Mouse (Mus musculus): ENCODE measurements around the gene Gspt1. TPM values are rescaled to one million over a fixed set of nuclear protein-coding genes. Genes with fewer than 3 reads are reported as not detected.
"Not testable (repeated sequence)": the region's sequence is repeated elsewhere in the genome, so short reads cannot be mapped to it uniquely, and the experiment has no call there.

Gspt1 gene
- 47.8 and 48.4 TPM in 2 replicates for polyA plus RNA-seq (2015; fragmentation: Nextera tagmentation; extraction: Ambion mirVana)

DNA sequence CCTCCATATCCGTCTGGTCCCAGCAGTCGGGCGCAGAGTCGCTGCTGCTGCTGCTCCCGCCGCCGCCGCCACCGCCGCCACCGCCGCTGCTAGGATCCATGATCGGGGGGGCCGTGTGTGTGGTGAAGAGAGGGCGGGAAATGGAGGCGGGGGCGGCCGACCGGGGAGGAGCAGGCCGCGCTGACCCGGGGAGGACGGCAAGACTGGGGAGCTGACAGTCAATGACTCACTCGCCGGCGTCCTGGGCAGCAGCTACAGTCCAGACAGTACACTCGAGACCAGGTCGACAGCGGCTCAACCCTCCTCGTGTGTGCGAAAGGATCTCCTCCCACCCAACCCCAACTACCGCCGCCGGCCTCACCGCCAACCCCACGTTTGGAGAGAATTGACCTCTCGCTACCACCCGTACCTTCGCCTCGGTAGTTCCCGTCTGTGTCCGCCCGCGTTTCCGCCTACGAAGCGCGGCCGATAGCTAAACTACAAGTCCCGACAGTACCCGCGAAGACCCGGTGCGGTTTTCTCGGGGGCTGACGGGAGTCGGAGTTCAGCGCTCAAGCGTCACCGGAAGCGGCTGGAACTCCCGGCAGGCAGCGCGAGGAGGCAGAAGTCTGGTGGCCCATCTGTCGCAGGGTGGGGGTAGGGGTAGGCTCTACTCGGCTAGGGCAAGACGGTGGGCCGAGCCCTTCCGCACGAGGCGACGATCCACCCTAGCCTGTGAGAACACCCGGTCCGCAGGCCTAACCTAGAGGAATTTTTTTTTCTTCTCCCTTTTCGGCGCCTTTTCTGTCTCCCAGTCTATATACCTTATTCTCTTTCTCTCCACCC, at the start of gene Gspt1:
Gene Gspt1 (minus strand): TSS at position 428 of the 825 bp plus-strand sequence.
- Histone ChIP-seq H3K27ac (replicated peaks) (peak within 1 kb of the TSS; percentile 97), H3K9ac (peak within 1 kb of the TSS; percentile 99), H3K4me1 (peaks cover 23% of the 10 kb centered on the region), H3K27me3 (replicated peaks) (no peaks in the 10 kb centered on the region), H3K4me3 (peak within 1 kb of the TSS; percentile 76), H3K36me3 (no peaks in the 10 kb centered on the region), H3K9me3 (no peaks in the 10 kb centered on the region), H3K4me2 (peak within 1 kb of the TSS; percentile 79)
- peak; percentile 89 for ATAC-seq (ENCODE audit: extremely low read depth, insufficient number of reproducible peaks, low FRiP score, low TSS enrichment)
- under 1% methylated on average over 76 of the region's 76 CpGs for WGBS

DNA sequence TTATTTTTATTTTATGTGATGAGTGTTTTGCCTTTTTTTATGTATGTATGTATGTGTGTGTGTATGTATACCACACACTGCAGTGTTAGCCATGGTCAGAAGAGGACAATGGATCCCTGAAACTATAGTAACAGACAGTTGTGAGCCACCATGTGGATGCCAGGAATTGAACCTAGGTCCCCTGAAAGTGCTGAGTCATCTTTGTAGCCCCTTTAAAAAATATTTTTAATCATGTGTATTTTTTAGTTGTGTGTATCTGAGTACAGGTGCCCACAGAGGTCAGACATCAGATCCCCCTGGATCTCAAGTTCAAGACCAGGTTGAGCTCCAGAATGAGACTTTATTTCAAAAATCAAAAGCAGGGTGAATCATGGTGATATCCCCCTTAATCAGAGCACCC, 49.6 kb upstream of the Gspt1 start:
- H3K4me1 ChIP-seq = no peaks in the 10 kb centered on the region
- no peak overlapping the region for H3K27ac ChIP-seq (replicated peaks)
- H3K9me3 ChIP-seq = no peaks in the 10 kb centered on the region
- no peak overlapping the region for H3K9ac ChIP-seq
- H3K36me3 ChIP-seq = no peaks in the 10 kb centered on the region
- H3K4me3 ChIP-seq = no peak overlapping the region
- H3K4me2 ChIP-seq = no peak overlapping the region
- ATAC-seq (ENCODE audit: extremely low read depth, insufficient number of reproducible peaks, low FRiP score, low TSS enrichment) = no peak
- no peaks in the 10 kb centered on the region for H3K27me3 ChIP-seq (replicated peaks)

GRCm38 (mm10) chr16:11297700-11298099, 43.6 kb upstream of the Gspt1 start:
- not testable (repeated sequence) for H3K4me1 ChIP-seq; H3K9ac ChIP-seq; H3K27ac ChIP-seq (replicated peaks); H3K4me2 ChIP-seq; H3K4me3 ChIP-seq; H3K27me3 ChIP-seq (replicated peaks); ATAC-seq (ENCODE audit: extremely low read depth, insufficient number of reproducible peaks, low FRiP score, low TSS enrichment); H3K36me3 ChIP-seq; H3K9me3 ChIP-seq
- 44% methylated on average over 1 of the region's 1 CpGs for WGBS

DNA sequence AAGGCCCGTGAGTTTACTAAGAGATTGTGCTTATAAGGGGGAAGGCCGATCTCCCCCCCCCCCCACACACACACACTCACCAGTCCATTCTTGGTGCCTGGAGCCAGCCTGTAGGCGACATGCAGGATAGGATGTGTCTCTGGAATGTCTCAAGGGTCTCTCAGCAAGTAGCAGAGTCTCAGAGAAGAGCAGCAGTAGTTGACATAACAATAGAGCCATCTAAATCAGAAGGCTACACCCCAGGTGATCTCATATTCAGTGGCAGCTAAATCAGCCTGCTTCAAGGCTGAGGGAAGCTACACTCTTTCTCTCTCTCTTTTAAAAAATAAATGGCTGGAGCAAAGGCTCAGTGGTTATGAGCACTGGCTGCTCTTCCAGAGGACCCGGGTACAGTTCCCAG, 41.5 kb upstream of the Gspt1 start:
- not testable (repeated sequence) for H3K4me1 ChIP-seq; H3K9me3 ChIP-seq; H3K4me2 ChIP-seq; H3K9ac ChIP-seq; H3K36me3 ChIP-seq; ATAC-seq (ENCODE audit: extremely low read depth, insufficient number of reproducible peaks, low FRiP score, low TSS enrichment); H3K27ac ChIP-seq (replicated peaks); H3K27me3 ChIP-seq (replicated peaks); H3K4me3 ChIP-seq
- WGBS = 74% methylated on average over 4 of the region's 4 CpGs

- H3K4me2 ChIP-seq; ATAC-seq (ENCODE audit: extremely low read depth, insufficient number of reproducible peaks, low FRiP score, low TSS enrichment); H3K36me3 ChIP-seq; H3K27ac ChIP-seq (replicated peaks); H3K9ac ChIP-seq; H3K4me3 ChIP-seq; H3K27me3 ChIP-seq (replicated peaks); H3K4me1 ChIP-seq: not testable (repeated sequence)
- WGBS = 90% methylated on average over 8 of the region's 8 CpGs
- H3K9me3 ChIP-seq = peaks cover 26% of the 10 kb centered on the region; the same call in 1 of the 2 replicates
These were observed 34.7 kb upstream of the Gspt1 start for GRCm38 (mm10) chr16:11288873-11289272.

GRCm38 (mm10) chr16:11285949-11286348, 31.8 kb upstream of the Gspt1 start:
- H3K4me1 ChIP-seq = no peaks in the 10 kb centered on the region
- peaks cover 26% of the 10 kb centered on the region; the same call in 1 of the 2 replicates for H3K9me3 ChIP-seq
- H3K27me3 ChIP-seq (replicated peaks) = no peaks in the 10 kb centered on the region
- no peak overlapping the region for H3K9ac ChIP-seq
- 67% methylated on average over 2 of the region's 2 CpGs for WGBS
- no peak overlapping the region for H3K4me2 ChIP-seq
- no peaks in the 10 kb centered on the region for H3K36me3 ChIP-seq
- H3K27ac ChIP-seq (replicated peaks) = no peak overlapping the region
- H3K4me3 ChIP-seq = no peak overlapping the region
- ATAC-seq (ENCODE audit: extremely low read depth, insufficient number of reproducible peaks, low FRiP score, low TSS enrichment) = no peak

DNA sequence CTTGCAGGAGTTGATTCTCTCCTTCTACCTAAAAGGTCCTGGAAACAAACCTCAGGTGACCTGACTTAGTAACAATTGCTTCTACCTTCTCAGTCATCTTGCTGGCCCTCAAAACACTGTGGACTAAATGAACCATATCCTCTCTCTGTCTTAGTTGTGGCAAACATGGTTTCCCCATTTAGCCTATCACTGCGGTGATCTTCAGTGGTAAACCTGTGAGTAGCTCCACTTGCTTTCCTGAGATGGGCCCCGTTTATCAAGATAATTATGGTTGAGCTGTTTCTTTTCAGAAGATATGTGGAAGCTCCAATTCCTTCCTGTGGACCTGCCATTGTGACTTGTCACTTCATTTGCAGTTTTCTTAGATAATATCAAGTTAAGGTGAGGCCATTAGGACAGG, 30.8 kb upstream of the Gspt1 start:
- Histone ChIP-seq H3K36me3 (no peaks in the 10 kb centered on the region), H3K4me1 (no peaks in the 10 kb centered on the region), H3K4me2 (no peak overlapping the region), H3K9me3 (peaks cover 17% of the 10 kb centered on the region; the same call in 1 of the 2 replicates), H3K27me3 (replicated peaks) (no peaks in the 10 kb centered on the region), H3K9ac (no peak overlapping the region), H3K4me3 (no peak overlapping the region), H3K27ac (replicated peaks) (no peak overlapping the region)
- 81% methylated on average over 2 of the region's 2 CpGs for WGBS
- ATAC-seq (ENCODE audit: extremely low read depth, insufficient number of reproducible peaks, low FRiP score, low TSS enrichment) = no peak

GRCm38 (mm10) chr16:11282655-11283232, 28.6 kb upstream of the Gspt1 start:
- no peak overlapping the region for H3K4me3 ChIP-seq
- no peak overlapping the region for H3K27ac ChIP-seq (replicated peaks)
- ATAC-seq (ENCODE audit: extremely low read depth, insufficient number of reproducible peaks, low FRiP score, low TSS enrichment) = no peak
- H3K4me1 ChIP-seq = no peaks in the 10 kb centered on the region
- H3K4me2 ChIP-seq = no peak overlapping the region
- no peaks in the 10 kb centered on the region for H3K36me3 ChIP-seq
- H3K27me3 ChIP-seq (replicated peaks) = no peaks in the 10 kb centered on the region
- H3K9ac ChIP-seq = no peak overlapping the region
- WGBS = 71% methylated on average over 5 of the region's 5 CpGs
- H3K9me3 ChIP-seq = no peaks in the 10 kb centered on the region

- H3K9me3 ChIP-seq = no peaks in the 10 kb centered on the region
- H3K36me3 ChIP-seq = no peaks in the 10 kb centered on the region
- 71% methylated on average over 6 of the region's 6 CpGs for WGBS
- H3K4me3 ChIP-seq = no peak overlapping the region
- no peaks in the 10 kb centered on the region for H3K4me1 ChIP-seq
- ATAC-seq (ENCODE audit: extremely low read depth, insufficient number of reproducible peaks, low FRiP score, low TSS enrichment) = no peak
- no peak overlapping the region for H3K4me2 ChIP-seq
- H3K27me3 ChIP-seq (replicated peaks) = no peaks in the 10 kb centered on the region
- no peak overlapping the region for H3K9ac ChIP-seq
- no peak overlapping the region for H3K27ac ChIP-seq (replicated peaks)
These were observed 24.7 kb upstream of the Gspt1 start for GRCm38 (mm10) chr16:11278778-11279177.

DNA sequence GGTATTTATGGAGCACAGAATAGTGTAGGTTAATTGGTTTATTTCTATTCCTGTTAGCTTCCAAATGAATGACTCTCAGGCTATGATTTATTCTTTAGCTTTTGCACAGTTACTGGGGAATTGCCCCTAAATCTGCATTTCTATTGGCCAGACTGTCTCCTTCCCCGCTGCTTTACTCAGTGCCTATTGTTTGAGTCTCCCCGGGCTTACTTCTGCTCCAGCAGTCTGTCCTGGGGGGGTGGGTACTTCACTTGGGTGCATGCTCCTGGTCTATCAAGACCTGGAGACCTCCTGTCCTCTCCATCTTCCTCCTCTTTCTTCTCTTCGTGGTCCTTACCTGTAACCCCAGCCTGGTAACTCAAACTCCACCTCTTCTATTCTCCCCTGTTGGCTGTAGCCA, 22.8 kb upstream of the Gspt1 start:
- 55% methylated on average over 3 of the region's 3 CpGs for WGBS
- H3K27me3 ChIP-seq (replicated peaks) = no peaks in the 10 kb centered on the region
- no peak overlapping the region for H3K4me2 ChIP-seq
- H3K4me3 ChIP-seq = no peak overlapping the region
- H3K36me3 ChIP-seq = no peaks in the 10 kb centered on the region
- H3K4me1 ChIP-seq = no peaks in the 10 kb centered on the region
- no peaks in the 10 kb centered on the region for H3K9me3 ChIP-seq
- ATAC-seq (ENCODE audit: extremely low read depth, insufficient number of reproducible peaks, low FRiP score, low TSS enrichment) = no peak; the same call in 1 of the 2 replicates
- H3K27ac ChIP-seq (replicated peaks) = no peak overlapping the region
- no peak overlapping the region for H3K9ac ChIP-seq

GRCm38 (mm10) chr16:11271073-11271472, 16.9 kb upstream of the Gspt1 start:
- no peaks in the 10 kb centered on the region for H3K9me3 ChIP-seq
- no peak overlapping the region for H3K9ac ChIP-seq
- H3K27me3 ChIP-seq (replicated peaks) = no peaks in the 10 kb centered on the region
- no peaks in the 10 kb centered on the region for H3K4me1 ChIP-seq
- H3K4me2 ChIP-seq = no peak overlapping the region
- no peak for ATAC-seq (ENCODE audit: extremely low read depth, insufficient number of reproducible peaks, low FRiP score, low TSS enrichment)
- H3K27ac ChIP-seq (replicated peaks) = no peak overlapping the region
- H3K4me3 ChIP-seq = no peak overlapping the region
- H3K36me3 ChIP-seq = no peaks in the 10 kb centered on the region

DNA sequence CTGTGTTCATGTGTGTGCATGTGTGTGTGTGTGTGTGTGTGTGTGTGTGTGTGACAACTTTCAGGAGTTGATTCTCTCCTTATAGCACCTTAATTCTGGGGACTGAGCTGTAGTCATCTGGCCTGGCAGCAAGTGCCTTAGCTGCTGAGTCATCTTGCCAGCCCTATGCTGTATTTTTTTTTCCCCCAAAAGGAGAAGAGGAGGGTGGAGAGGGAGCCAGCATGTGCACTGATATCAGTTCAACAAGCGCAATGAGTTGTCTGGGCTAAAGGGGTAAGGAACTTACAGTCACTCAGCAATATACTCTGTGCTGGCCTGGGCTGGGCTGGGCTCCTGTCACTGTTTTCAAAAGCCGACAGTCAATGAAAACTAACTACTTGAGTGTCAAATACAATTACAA, 16.5 kb upstream of the Gspt1 start:
- no peaks in the 10 kb centered on the region for H3K4me1 ChIP-seq
- H3K27me3 ChIP-seq (replicated peaks) = no peaks in the 10 kb centered on the region
- peak; percentile 70; the same call in 1 of the 2 replicates for ATAC-seq (ENCODE audit: extremely low read depth, insufficient number of reproducible peaks, low FRiP score, low TSS enrichment)
- no peak overlapping the region for H3K9ac ChIP-seq
- no peak overlapping the region for H3K27ac ChIP-seq (replicated peaks)
- no peaks in the 10 kb centered on the region for H3K36me3 ChIP-seq
- no peak overlapping the region for H3K4me3 ChIP-seq
- 67% methylated on average over 2 of the region's 2 CpGs for WGBS
- no peak overlapping the region for H3K4me2 ChIP-seq
- no peaks in the 10 kb centered on the region for H3K9me3 ChIP-seq

Data from heart, embryonic 13.5 days (tissue).